Mouse (Mus musculus): ENCODE data around the gene Ttc30a2. TPM values are rescaled to one million over a fixed set of nuclear protein-coding genes. Genes with fewer than 3 reads are reported as not detected.

The Ttc30a2 gene
- polyA plus RNA-seq, 1 experiment from 2014 or later: 1.0 TPM

GRCm38 (mm10) chr2:75974131-75974530 lies 3.8 kb downstream of the Ttc30a2 start:
- WGBS: 65% methylated on average over 9 of the region's 9 CpGs
- no peaks in the 10 kb centered on the region for H3K36me3 ChIP-seq
- H3K4me3 ChIP-seq: no peak overlapping the region

GRCm38 (mm10) chr2:75964972-75965371 lies 13.0 kb downstream of the Ttc30a2 start:
- peak; percentile 64 for ATAC-seq (ENCODE audit: low FRiP score)
- Histone ChIP-seq H3K27me3 (no peaks in the 10 kb centered on the region), H3K9ac (peak overlapping the region; percentile 46; the same call in 1 of the 2 replicates)

More at GRCm38 (mm10) chr2:75974131-75974530, 3.8 kb downstream of the Ttc30a2 start:
- ATAC-seq (ENCODE audit: low FRiP score): no peak
- Histone ChIP-seq H3K4me1 (replicated peaks) (no peaks in the 10 kb centered on the region), H3K27ac (no peak overlapping the region), H3K4me2 (no peak overlapping the region), H3K9ac (no peak overlapping the region), H3K9me3 (no peaks in the 10 kb centered on the region), H3K27me3 (no peaks in the 10 kb centered on the region)

GRCm38 (mm10) chr2:75964512-75964911 lies 13.5 kb downstream of the Ttc30a2 start:
- Histone ChIP-seq H3K27me3 (no peaks in the 10 kb centered on the region), H3K36me3 (no peaks in the 10 kb centered on the region), H3K4me1 (replicated peaks) (peaks cover 22% of the 10 kb centered on the region), H3K9ac (0 out of 2 replicates have a peak overlapping the region, but pooled peaks have one; percentile 46), H3K27ac (peak overlapping the region; percentile 23; the same call in 1 of the 2 replicates), H3K9me3 (no peaks in the 10 kb centered on the region), H3K4me3 (no peak overlapping the region), H3K4me2 (peak overlapping the region; percentile 43)
- peak; percentile 57 for ATAC-seq (ENCODE audit: low FRiP score)
- WGBS: 16% methylated on average over 14 of the region's 14 CpGs

More at GRCm38 (mm10) chr2:75964972-75965371, 13.0 kb downstream of the Ttc30a2 start:
- 26% methylated on average over 5 of the region's 5 CpGs for WGBS
- Histone ChIP-seq H3K27ac (peak overlapping the region; percentile 23; the same call in 1 of the 2 replicates), H3K4me1 (replicated peaks) (peaks cover 18% of the 10 kb centered on the region), H3K9me3 (no peaks in the 10 kb centered on the region), H3K4me3 (no peak overlapping the region), H3K4me2 (peak overlapping the region; percentile 43), H3K36me3 (no peaks in the 10 kb centered on the region)

- 77% methylated on average over 5 of the region's 5 CpGs for WGBS
- peaks cover 27% of the 10 kb centered on the region for H3K4me1 ChIP-seq (replicated peaks)
- H3K36me3 ChIP-seq: no peaks in the 10 kb centered on the region
- H3K27ac ChIP-seq: no peak overlapping the region
- no peaks in the 10 kb centered on the region for H3K27me3 ChIP-seq
- H3K4me3 ChIP-seq: no peak overlapping the region
- no peak overlapping the region for H3K9ac ChIP-seq
- ATAC-seq (ENCODE audit: low FRiP score): no peak
- H3K4me2 ChIP-seq: peak overlapping the region; percentile 43; the same call in 1 of the 2 replicates
- H3K9me3 ChIP-seq: no peaks in the 10 kb centered on the region
These were observed 13.9 kb downstream of the Ttc30a2 start for GRCm38 (mm10) chr2:75964051-75964450.

GRCm38 (mm10) chr2:75963211-75963840 lies 14.6 kb downstream of the Ttc30a2 start:
- no peak overlapping the region for H3K4me2 ChIP-seq
- H3K9me3 ChIP-seq: no peaks in the 10 kb centered on the region
- no peak overlapping the region for H3K9ac ChIP-seq
- no peak for ATAC-seq (ENCODE audit: low FRiP score)
- 74% methylated on average over 10 of the region's 10 CpGs for WGBS
- no peak overlapping the region for H3K27ac ChIP-seq
- peaks cover 31% of the 10 kb centered on the region for H3K4me1 ChIP-seq (replicated peaks)
- H3K36me3 ChIP-seq: no peaks in the 10 kb centered on the region
- H3K4me3 ChIP-seq: no peak overlapping the region
- no peaks in the 10 kb centered on the region for H3K27me3 ChIP-seq

GRCm38 (mm10) chr2:75960366-75961330 lies 17.3 kb downstream of the Ttc30a2 start:
- H3K27ac ChIP-seq: peak overlapping the region; percentile 69
- H3K9me3 ChIP-seq: no peaks in the 10 kb centered on the region
- no peak for ATAC-seq (ENCODE audit: low FRiP score)
- no peak overlapping the region for H3K9ac ChIP-seq
- H3K4me3 ChIP-seq: no peak overlapping the region
- no peaks in the 10 kb centered on the region for H3K36me3 ChIP-seq
- 51% methylated on average over 15 of the region's 15 CpGs for WGBS
- peaks cover 32% of the 10 kb centered on the region for H3K4me1 ChIP-seq (replicated peaks)
- H3K27me3 ChIP-seq: no peaks in the 10 kb centered on the region
- H3K4me2 ChIP-seq: peak overlapping the region; percentile 29

GRCm38 (mm10) chr2:75959850-75960365 lies 18.1 kb downstream of the Ttc30a2 start:
- peak overlapping the region; percentile 4; the same call in 1 of the 2 replicates for H3K4me3 ChIP-seq
- WGBS: 9% methylated on average over 15 of the region's 15 CpGs
- peaks cover 30% of the 10 kb centered on the region for H3K4me1 ChIP-seq (replicated peaks)

GRCm38 (mm10) chr2:75959183-75959849 lies 18.7 kb downstream of the Ttc30a2 start:
- peaks cover 24% of the 10 kb centered on the region for H3K4me1 ChIP-seq (replicated peaks)
- no peak for ATAC-seq (ENCODE audit: low FRiP score)
- H3K4me3 ChIP-seq: 0 out of 2 replicates have a peak overlapping the region, but pooled peaks have one; percentile 4
- H3K27ac ChIP-seq: peak overlapping the region; percentile 69
- H3K36me3 ChIP-seq: no peaks in the 10 kb centered on the region
- whole genome bisulfite sequencing: 38% methylated on average over 18 of the region's 18 CpGs
- peak overlapping the region; percentile 40; the same call in 1 of the 2 replicates for H3K9ac ChIP-seq
- H3K4me2 ChIP-seq: peak overlapping the region; percentile 29
- H3K27me3 ChIP-seq: no peaks in the 10 kb centered on the region
- H3K9me3 ChIP-seq: no peaks in the 10 kb centered on the region

More at GRCm38 (mm10) chr2:75959850-75960365, 18.1 kb downstream of the Ttc30a2 start:
- H3K4me2 ChIP-seq: peak overlapping the region; percentile 29
- H3K9ac ChIP-seq: peak overlapping the region; percentile 40; the same call in 1 of the 2 replicates
- no peaks in the 10 kb centered on the region for H3K9me3 ChIP-seq
- H3K27ac ChIP-seq: peak overlapping the region; percentile 69
- peak; percentile 75; the same call in 1 of the 2 replicates for ATAC-seq (ENCODE audit: low FRiP score)
- no peaks in the 10 kb centered on the region for H3K36me3 ChIP-seq
- H3K27me3 ChIP-seq: no peaks in the 10 kb centered on the region

- Histone ChIP-seq H3K4me3 (no peak overlapping the region), H3K9ac (no peak overlapping the region), H3K4me2 (no peak overlapping the region), H3K27ac (no peak overlapping the region), H3K9me3 (no peaks in the 10 kb centered on the region), H3K36me3 (no peaks in the 10 kb centered on the region), H3K4me1 (replicated peaks) (peaks cover 20% of the 10 kb centered on the region), H3K27me3 (no peaks in the 10 kb centered on the region)
- 60% methylated on average over 14 of the region's 14 CpGs for WGBS
- ATAC-seq (ENCODE audit: low FRiP score): no peak
These were observed 22.3 kb downstream of the Ttc30a2 start for GRCm38 (mm10) chr2:75955709-75956108.

- H3K9me3 ChIP-seq: no peaks in the 10 kb centered on the region
- ATAC-seq (ENCODE audit: low FRiP score): no peak
- no peak overlapping the region for H3K4me3 ChIP-seq
- H3K27ac ChIP-seq: no peak overlapping the region
- 90% methylated on average over 5 of the region's 5 CpGs for WGBS
- H3K36me3 ChIP-seq: no peaks in the 10 kb centered on the region
- H3K4me1 ChIP-seq (replicated peaks): peaks cover under 1% of the 10 kb centered on the region; the same call in 1 of the 2 replicates
- no peaks in the 10 kb centered on the region for H3K27me3 ChIP-seq
- H3K4me2 ChIP-seq: no peak overlapping the region
- H3K9ac ChIP-seq: no peak overlapping the region
These were observed 24.6 kb downstream of the Ttc30a2 start for GRCm38 (mm10) chr2:75953320-75953719.

GRCm38 (mm10) chr2:75950685-75951084 lies 27.3 kb downstream of the Ttc30a2 start:
- H3K27me3 ChIP-seq: no peaks in the 10 kb centered on the region
- H3K9ac ChIP-seq: no peak overlapping the region
- H3K4me3 ChIP-seq: no peak overlapping the region
- 92% methylated on average over 8 of the region's 8 CpGs for WGBS
- H3K4me1 ChIP-seq (replicated peaks): no peaks in the 10 kb centered on the region
- H3K9me3 ChIP-seq: no peaks in the 10 kb centered on the region
- no peak for ATAC-seq (ENCODE audit: low FRiP score)
- no peaks in the 10 kb centered on the region for H3K36me3 ChIP-seq
- no peak overlapping the region for H3K27ac ChIP-seq
- no peak overlapping the region for H3K4me2 ChIP-seq
